Mouse (Mus musculus) hindbrain, embryonic 10.5 days (tissue): ENCODE data around the gene Olfr1431. TPM values are rescaled to one million over a fixed set of nuclear protein-coding genes. Genes with fewer than 3 reads are reported as not detected.
"Not testable (repeated sequence)": the region's sequence is repeated elsewhere in the genome, so short reads cannot be mapped to it uniquely, and the experiment has no call there.

Experiments
- DNase-seq: peaks from one replicate; pipeline ENCODE4 v3.0.0-alpha.2; 2017; ENCODE audit warnings: low spot score
- H3K27ac ChIP-seq: fragments of 300-500 bp; sonication (generic); 2 replicates; pipeline ENCODE4 v1.5.1; 2016; ENCODE audit warnings: mild to moderate bottlenecking, moderate library complexity
- H3K27me3 ChIP-seq: fragments of 300-500 bp; sonication (generic); 2 replicates; pipeline ENCODE4 v1.6.1; 2016; ENCODE audit warnings: mild to moderate bottlenecking; ENCODE audit not compliant: poor library complexity, insufficient read depth, severe bottlenecking
- H3K36me3 ChIP-seq: fragments of 300-500 bp; sonication (generic); 2 replicates; pipeline ENCODE4 v1.6.1; 2016; ENCODE audit warnings: mild to moderate bottlenecking, moderate library complexity
- H3K4me1 ChIP-seq: fragments of 300-500 bp; sonication (generic); replicated peaks from 2 replicates; pipeline ENCODE4 v1.6.1; 2016; ENCODE audit warnings: mild to moderate bottlenecking
- H3K4me3 ChIP-seq: fragments of 300-500 bp; sonication (generic); 2 replicates; pipeline ENCODE4 v1.5.1; 2016; ENCODE audit warnings: mild to moderate bottlenecking, moderate library complexity
- H3K9me3 ChIP-seq: fragments of 300-500 bp; sonication (generic); 2 replicates; pipeline ENCODE4 v1.6.1; 2016; ENCODE audit warnings: mild to moderate bottlenecking, moderate library complexity
- WGBS: fragments of 180-500 bp; shearing (Covaris S2); methylation state at CpG from one replicate; pipeline ENCODE4 v1.1.7; 2016; 5-methylcytosine and 5-hydroxymethylcytosine counted together
- polyA plus RNA-seq: library from polyadenylated mRNA; unstranded; fragments of >200 nt; fragmentation: Nextera tagmentation; extraction: Ambion mirVana; gene quantifications from 2 replicates; pipeline ENCODE4 v1.2.1, GENCODE M21; 2016

The Olfr1431 gene
- not detected in 2 replicates for polyA plus RNA-seq

- no peaks in the 10 kb centered on the region for H3K27me3 ChIP-seq
- no peak within 1 kb of the TSS for H3K4me3 ChIP-seq
- no peaks in the 10 kb centered on the region for H3K36me3 ChIP-seq
- H3K27ac ChIP-seq, result no peak within 1 kb of the TSS
- no peaks in the 10 kb centered on the region for H3K9me3 ChIP-seq
- WGBS, result 77% methylated on average over 1 of the region's 1 CpGs
- no peaks in the 10 kb centered on the region for H3K4me1 ChIP-seq
- no peak for DNase-seq
Measured at GRCm38 (mm10) chr19:12200334-12200733, at the start of gene Olfr1431. Olfr1431 (plus strand) TSS chr19:12200634.

- H3K27ac ChIP-seq, H3K4me1 ChIP-seq: not testable (repeated sequence)
- WGBS, result 55% methylated on average over 1 of the region's 1 CpGs
Measured at GRCm38 (mm10) chr19:12170062-12170599, 30.3 kb upstream of the Olfr1431 start, which contains the start of gene Olfr1555-ps1. Olfr1555-ps1 (minus strand) TSS chr19:12170112.

DNA sequence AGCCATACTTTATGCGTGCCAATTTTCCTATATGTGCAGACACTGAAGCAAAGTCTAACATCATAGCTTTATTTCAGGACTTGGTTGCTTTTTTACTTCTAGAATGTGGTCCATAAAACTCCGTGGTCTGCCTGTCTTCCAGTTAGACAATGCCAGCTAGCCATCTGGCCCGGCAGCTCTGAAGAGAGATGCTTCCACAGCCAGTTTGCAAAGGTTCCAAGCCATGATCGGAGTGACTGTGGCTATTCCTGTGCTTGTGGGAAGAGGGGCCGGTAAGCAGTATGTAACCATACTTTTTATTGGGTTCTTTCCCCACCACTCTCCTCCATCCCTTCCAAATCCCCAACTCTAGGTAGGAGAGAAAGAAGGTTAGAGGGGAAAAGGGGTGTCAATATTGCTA lies 25.0 kb upstream of the Olfr1431 start:
- not testable (repeated sequence) for DNase-seq, H3K27me3 ChIP-seq, H3K4me1 ChIP-seq, H3K9me3 ChIP-seq, H3K4me3 ChIP-seq, H3K36me3 ChIP-seq, H3K27ac ChIP-seq
- WGBS, result 82% methylated on average over 5 of the region's 5 CpGs

More at GRCm38 (mm10) chr19:12170062-12170599, 30.3 kb upstream of the Olfr1431 start, which contains the start of gene Olfr1555-ps1:
- DNase-seq, H3K27me3 ChIP-seq, H3K9me3 ChIP-seq, H3K36me3 ChIP-seq, H3K4me3 ChIP-seq: not testable (repeated sequence)

DNA sequence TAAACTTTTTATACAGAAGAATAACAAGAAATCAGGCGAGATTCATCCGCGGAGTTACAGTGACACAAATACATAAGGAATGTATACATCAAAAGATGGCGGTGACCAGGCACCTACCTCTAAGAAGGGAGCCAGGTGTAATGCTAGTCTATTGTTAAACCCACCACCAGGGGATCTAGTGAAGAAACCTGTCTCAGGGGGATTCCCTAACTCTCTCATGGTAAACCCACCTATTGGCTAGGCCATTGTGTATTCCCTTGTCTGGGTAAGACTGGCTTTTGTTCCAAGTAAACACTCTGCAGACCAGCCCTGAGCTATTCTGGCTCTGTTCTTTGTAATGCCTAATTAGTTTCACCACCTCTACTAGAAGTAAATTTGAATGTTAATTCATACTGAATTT lies 1.4 kb upstream of the Olfr1431 start:
- not testable (repeated sequence) for H3K27ac ChIP-seq, H3K4me3 ChIP-seq, H3K36me3 ChIP-seq, H3K4me1 ChIP-seq, DNase-seq, H3K9me3 ChIP-seq, H3K27me3 ChIP-seq
- WGBS, result 90% methylated on average over 4 of the region's 4 CpGs

DNA sequence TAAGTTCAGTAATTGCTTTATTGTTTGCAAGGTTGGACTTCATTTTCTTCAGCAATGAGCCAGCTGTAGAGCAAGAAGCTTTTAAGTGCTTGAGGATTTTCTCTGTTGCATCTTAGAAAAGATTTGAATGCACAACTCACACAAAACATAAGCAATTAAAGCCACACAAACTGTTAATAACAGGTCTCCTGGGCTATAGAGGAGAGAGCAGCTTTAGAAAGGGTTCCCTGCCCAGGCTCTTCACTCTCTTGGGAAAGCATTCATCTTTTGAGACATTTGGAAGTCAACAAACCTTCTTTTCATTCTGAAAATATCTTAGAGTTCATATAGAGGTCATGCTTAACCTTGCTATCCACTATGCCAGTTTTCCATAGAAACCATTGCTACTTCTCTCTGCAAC lies 32.1 kb downstream of the Olfr1431 start, which contains the start of gene Olfr1432:
Gene Olfr1432, minus strand, starts transcription at position 101 of the 400 bp plus-strand sequence.
- H3K9me3 ChIP-seq, H3K36me3 ChIP-seq, H3K27me3 ChIP-seq, H3K4me3 ChIP-seq, H3K27ac ChIP-seq, H3K4me1 ChIP-seq, DNase-seq: not testable (repeated sequence)

DNA sequence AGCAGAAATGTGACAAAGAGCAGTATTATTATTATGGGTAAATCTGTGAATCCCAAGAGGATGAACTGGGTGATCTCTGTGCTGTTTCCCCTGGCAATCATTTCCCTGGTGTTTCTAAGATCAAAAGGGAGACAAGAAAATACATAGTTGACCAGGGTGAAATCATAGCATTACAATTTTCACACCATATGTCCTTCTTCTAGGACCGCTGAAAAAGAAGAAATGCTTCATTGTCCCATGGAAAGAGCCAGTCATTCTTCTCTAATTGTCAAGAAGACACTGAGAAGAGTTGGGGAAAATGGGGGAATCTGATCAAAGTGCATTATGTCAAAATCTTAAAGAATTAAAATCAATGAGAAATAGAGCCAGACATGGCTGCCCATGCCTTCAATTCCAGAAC lies 41.1 kb downstream of the Olfr1431 start, which contains the start of gene Olfr262:
Gene Olfr262, minus strand, starts transcription at position 101 of the 400 bp plus-strand sequence.
- WGBS, result 81% methylated on average over 1 of the region's 1 CpGs
- no peak for DNase-seq
- no peaks in the 10 kb centered on the region for H3K36me3 ChIP-seq
- H3K4me3 ChIP-seq, result no peak within 1 kb of the TSS
- H3K4me1 ChIP-seq, result no peaks in the 10 kb centered on the region
- H3K9me3 ChIP-seq, result no peaks in the 10 kb centered on the region
- H3K27me3 ChIP-seq, result no peaks in the 10 kb centered on the region
- no peak within 1 kb of the TSS for H3K27ac ChIP-seq

DNA sequence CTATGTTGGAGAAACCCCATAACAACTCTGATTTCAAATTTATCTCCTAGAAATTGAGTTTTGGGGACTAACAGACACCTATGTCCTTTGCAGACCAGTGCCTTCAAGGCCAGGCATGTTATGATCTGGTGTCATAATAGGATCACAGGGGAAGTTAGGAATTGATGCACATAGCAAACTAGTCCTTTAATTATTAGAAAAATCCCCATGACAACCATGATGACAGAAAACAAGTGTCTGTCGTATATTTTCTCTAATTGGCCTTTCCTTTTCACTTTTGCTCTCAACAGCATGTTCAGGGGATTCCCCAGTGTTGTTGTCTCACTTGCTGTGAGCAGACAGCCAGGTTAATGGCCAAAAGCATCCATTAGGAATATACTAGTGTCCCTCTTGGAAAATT lies 60.3 kb downstream of the Olfr1431 start, which contains the start of gene Olfr235:
Gene Olfr235, plus strand, starts transcription at position 301 of the 400 bp plus-strand sequence.
- H3K27ac ChIP-seq, result no peak within 1 kb of the TSS
- no peaks in the 10 kb centered on the region for H3K36me3 ChIP-seq
- no peaks in the 10 kb centered on the region for H3K27me3 ChIP-seq
- H3K9me3 ChIP-seq, result no peaks in the 10 kb centered on the region
- WGBS, result 68% methylated on average over 1 of the region's 1 CpGs
- DNase-seq, result no peak
- H3K4me1 ChIP-seq, result no peaks in the 10 kb centered on the region
- H3K4me3 ChIP-seq, result no peak within 1 kb of the TSS

Other genes with a start within 250 kb of the Olfr1431 start
- 2.9 and 3.1 TPM in 2 replicates for gene Osbp, start 234.7 kb upstream of the Olfr1431 start, polyA plus RNA-seq
- 0.03 and 0.04 TPM in 2 replicates for gene Olfr1423, start 159.3 kb upstream of the Olfr1431 start, polyA plus RNA-seq
- gene Olfr1424, start 138.0 kb upstream of the Olfr1431 start, polyA plus RNA-seq, result not detected in 2 replicates
- not detected in 2 replicates for gene Olfr1425, start 122.9 kb upstream of the Olfr1431 start, polyA plus RNA-seq
- not detected in 2 replicates for gene Olfr1426, start 108.6 kb upstream of the Olfr1431 start, polyA plus RNA-seq
- not detected in 2 replicates for gene Olfr1427, start 97.3 kb upstream of the Olfr1431 start, polyA plus RNA-seq
- gene Olfr1428, start 84.7 kb upstream of the Olfr1431 start, polyA plus RNA-seq, result not detected in 2 replicates
- gene Olfr76, start 77.4 kb upstream of the Olfr1431 start, polyA plus RNA-seq, result not detected in 2 replicates
- gene Olfr1555-ps1, start 30.5 kb upstream of the Olfr1431 start, polyA plus RNA-seq, result not detected in 2 replicates
- not detected in 2 replicates for gene Olfr1432, start 32.0 kb downstream of the Olfr1431 start, polyA plus RNA-seq
- gene Olfr262, start 41.0 kb downstream of the Olfr1431 start, polyA plus RNA-seq, result not detected in 2 replicates
- gene Olfr235, start 60.4 kb downstream of the Olfr1431 start, polyA plus RNA-seq, result not detected in 2 replicates
- not detected in 2 replicates for gene Olfr1434, start 79.2 kb downstream of the Olfr1431 start, polyA plus RNA-seq
- not detected in 2 replicates for gene Olfr1436, start 98.5 kb downstream of the Olfr1431 start, polyA plus RNA-seq
- gene Olfr1437, start 124.5 kb downstream of the Olfr1431 start, polyA plus RNA-seq, result not detected in 2 replicates
- not detected in 2 replicates for gene Olfr1438-ps1, start 135.3 kb downstream of the Olfr1431 start, polyA plus RNA-seq
- not detected in 2 replicates for gene Olfr1440, start 186.6 kb downstream of the Olfr1431 start, polyA plus RNA-seq
- not detected in 2 replicates for gene Olfr1441, start 216.8 kb downstream of the Olfr1431 start, polyA plus RNA-seq
- gene Pfpl, start 227.3 kb downstream of the Olfr1431 start, polyA plus RNA-seq, result not detected in 2 replicates